Mouse (Mus musculus): ENCODE results near the gene Etv2.
A peak's percentile ranks its signal among the peaks of the same experiment; 100 is the strongest.

Etv2 gene

DNA sequence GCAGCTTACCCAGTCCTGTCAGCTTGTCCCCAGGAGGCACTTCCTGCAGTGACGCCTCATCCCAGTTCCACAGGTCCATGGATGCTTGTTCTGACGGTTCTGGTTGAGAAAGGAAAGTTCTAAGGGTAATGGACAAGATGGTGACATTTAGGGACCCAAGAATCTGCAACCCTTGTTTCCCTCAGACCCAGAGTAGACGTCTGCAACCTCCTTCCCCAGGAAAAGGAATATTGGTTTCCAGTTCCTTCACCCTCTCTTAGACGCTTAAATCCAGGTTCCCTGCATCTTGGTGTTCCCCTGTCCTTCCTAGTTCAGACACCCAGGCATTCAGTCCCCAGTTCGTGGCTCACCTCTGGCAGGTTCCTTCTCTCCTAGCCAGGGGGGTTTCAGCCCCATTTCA is at the start of gene Etv2:
Gene Etv2 (minus strand): TSS at position 101 of the 400 bp plus-strand sequence.
- DNase-seq (ENCODE audit: low spot score in 2 of 2) = no peak

DNA sequence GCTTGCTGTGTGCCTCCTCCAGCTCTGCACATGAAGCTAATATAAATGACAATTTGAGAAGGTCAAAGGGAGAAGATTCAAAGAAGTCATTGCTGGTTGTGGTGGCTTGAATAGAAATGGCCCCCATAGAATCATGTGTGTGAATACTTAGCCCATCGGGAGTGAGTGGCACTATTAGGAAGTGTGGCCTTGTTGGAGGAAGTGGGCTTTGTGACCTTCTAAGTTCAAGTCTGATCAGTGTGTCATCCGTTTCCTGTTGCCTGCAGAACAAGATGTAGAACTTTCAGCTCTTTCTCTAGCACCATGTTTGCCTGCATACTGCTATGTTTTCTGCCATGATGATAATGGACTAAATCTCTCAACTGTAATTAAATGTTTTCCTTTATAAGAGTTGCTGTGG is 47.8 kb upstream of the Etv2 start:
- no peak for DNase-seq (ENCODE audit: low spot score in 2 of 2)

DNA sequence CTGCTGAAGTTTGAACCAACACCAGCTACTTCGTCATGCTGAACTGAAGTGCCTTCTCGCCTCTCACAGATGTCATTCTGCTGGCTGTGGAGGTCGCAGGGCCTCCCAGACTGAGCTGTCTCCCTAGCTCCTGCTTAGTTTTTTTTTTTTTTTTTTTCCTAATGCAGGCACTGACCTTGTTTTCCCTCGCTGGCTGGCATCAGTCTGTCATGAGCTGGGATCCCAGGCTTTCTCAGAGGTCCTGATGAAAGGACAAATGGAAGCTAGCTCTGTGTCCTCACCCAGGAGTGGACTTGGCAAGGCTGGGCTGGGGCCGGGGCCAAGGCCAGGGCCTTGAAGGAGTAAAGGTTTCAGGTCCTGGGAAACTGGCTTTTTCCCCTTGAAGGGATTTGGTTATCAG is 46.2 kb upstream of the Etv2 start:
- DNase-seq (ENCODE audit: low spot score in 2 of 2) = no peak

DNA sequence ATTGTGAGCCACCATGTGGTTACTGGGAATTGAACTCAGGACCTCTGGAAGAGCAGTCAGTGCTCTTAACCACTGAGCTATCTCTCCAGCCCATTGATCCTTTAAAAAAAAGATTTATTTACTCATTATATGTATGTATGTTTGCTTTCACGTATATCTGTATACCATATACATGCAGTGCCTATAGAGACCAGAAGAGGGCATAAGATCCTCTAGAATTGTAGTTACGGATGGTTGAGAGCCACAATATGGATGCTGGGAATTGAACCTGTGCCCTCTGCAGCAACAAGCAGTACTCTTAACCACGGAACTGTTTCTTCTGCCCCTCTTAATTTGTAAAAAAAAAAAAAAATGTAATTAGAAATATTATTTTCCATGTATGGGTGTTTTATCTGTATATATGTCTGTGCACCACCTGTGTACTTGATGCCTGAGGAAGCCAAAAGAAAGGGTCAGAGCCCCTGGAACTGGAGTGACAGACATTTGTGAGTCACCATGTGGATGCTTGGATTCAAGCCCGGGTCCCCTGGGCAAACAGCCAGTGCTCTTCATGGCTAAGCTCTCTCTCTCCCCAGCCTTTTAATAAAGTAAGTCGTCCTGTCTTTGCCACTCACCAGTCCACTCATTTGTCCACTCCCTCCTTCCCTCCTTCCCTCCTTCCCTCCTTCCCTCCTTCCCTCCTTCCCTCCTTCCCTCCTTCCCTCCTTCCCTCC is 42.8 kb upstream of the Etv2 start:
- DNase-seq (ENCODE audit: low spot score in 2 of 2) = no peak

DNA sequence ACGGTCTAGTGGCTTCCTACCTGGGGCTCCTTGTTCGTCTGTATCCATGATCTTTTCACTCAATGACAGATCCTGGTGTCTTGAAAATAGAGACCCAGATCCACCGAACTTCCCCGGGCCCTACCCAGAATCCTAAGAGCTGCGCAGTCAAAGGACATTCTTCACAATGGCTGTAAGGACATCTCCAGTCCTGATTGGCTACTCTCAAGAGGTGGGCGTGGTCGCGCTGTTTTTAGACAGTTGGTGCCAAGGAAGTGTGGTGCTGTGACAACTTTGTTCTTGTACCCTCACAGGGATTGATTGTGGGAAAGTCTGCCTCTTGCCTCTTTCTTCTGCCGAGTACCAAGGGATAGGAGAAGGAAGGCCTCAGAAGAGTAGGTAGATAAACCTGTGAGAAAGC is 35.8 kb upstream of the Etv2 start, which contains the start of gene Pmis2:
Gene Pmis2 (minus strand): TSS at position 126 of the 400 bp plus-strand sequence.
- no peak for DNase-seq (ENCODE audit: low spot score in 2 of 2)

DNA sequence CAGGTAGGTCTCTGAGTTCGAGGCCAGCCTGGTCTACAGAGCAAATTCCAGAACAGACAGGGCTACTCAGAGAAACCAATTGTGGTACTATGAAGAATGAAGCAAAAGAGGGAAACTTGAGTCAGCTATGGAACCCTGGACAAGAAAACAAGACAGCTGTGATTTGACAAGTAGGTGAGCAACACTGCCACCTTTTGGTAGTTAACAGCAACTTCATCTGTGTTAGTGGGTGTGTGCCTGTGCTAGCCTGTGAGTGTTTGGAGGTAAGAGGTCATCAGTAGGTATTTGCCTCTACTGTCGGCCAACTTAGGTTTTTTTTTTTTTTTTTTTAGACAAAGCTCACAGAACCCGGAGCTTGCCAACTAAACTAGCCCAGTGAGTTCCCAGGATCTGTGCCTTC is 33.6 kb upstream of the Etv2 start:
- DNase-seq (ENCODE audit: low spot score in 2 of 2) = no peak

DNA sequence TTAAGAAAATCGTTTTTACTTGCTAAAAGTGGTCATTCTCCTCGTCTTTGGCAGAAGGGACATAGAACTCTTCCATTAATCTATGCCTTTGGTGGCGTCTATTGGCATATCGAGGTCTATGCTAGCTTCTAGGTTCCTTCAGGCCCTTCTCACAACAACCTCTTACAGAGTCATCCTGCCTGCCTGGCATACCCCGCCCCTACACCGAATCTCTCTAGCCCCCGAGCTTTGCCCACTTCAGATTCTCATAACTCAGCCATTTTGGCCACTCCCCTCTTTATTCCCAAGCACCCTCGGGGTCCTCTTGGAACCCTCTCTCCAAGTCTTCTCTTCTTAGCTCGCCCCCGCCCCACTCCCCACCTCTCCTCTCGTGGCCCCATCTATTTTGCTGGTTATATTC is 29.7 kb upstream of the Etv2 start:
- no peak for DNase-seq (ENCODE audit: low spot score in 2 of 2)

DNA sequence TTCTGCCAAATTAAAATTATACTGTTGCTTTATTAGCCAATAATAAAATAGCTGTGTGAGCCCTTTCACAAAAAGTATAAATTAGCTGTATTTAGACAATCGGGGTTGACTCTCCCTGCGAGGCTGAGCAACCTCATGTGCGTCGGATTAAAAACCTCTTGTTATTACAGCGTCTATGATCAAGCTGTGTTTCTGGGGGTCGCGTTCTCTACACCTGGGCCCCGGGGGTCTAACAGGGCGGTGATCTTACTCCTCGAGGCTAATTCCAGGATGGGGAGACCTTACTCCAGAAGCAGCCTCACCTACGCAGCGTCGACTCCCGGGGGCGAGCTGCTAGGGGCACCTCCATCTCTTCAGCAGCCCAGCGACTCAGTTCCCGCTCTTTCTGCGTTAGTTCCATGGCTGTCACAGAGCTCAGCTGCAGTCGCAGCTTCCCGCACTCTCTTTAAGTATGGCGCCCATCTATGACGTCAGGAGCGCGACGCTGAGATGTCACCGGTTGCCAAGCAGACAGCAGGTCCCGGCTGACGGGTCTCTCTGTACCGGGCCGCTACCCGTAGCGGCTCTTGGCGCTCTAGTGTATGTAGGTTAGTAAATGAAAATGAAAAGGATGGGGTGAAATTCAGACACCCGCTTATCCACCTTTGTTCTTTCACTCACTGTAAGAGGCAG is 29.0 kb upstream of the Etv2 start, which contains the start of gene Haus5:
Gene Haus5 (minus strand): TSS at position 466 of the 672 bp plus-strand sequence.
- DNase-seq (ENCODE audit: low spot score in 2 of 2) = peak; percentile 84 to 89

DNA sequence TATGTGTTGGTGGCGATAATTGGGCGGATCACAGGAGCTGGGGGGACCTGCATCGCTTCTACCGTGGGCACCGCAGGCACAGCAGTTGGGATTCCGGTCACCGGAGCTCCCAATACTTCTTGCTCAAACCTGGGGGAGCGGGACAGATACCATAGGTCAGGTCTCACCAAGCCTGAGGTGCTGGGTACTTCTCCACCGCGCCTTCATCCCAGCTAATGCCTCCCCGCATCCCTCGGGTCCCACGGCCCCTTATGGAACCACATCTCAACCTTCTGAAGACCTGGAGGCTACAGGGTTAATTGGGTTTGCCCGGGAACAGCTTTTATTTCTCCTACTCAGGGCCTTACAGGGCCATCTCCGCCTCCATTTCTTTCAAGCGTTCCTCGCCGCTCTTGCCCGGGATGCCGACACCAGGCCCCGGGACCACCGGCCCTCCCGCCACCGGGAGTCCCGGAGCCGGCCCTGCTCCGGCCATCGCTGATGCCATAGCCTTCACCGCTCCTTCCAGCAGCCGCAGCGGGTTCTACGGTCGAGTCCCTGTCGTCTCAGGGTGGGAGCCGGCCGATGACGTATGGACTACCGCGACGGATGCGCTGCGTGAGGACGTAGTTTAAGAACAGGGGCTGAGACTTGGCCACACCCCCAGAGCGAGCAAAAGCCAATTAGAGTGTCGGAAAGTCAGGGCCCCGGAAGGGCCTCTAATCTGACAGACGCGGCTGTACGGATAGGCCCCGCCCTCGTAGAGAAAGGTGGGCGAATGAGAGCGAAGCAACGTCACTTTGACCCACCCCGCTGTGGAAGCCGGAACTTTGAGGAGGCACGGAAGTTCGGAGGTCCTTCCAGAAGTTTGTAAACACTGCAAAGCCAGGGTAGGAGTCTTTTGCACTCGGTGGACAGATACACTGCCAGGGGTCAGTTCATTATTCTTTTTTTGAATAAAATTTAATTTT is 14.2 kb upstream of the Etv2 start, which contains the start of gene Rbm42:
Gene Rbm42 (minus strand): TSS at position 727 of the 950 bp plus-strand sequence.
- peak; percentile 97 to 99 for DNase-seq (ENCODE audit: low spot score in 2 of 2)

DNA sequence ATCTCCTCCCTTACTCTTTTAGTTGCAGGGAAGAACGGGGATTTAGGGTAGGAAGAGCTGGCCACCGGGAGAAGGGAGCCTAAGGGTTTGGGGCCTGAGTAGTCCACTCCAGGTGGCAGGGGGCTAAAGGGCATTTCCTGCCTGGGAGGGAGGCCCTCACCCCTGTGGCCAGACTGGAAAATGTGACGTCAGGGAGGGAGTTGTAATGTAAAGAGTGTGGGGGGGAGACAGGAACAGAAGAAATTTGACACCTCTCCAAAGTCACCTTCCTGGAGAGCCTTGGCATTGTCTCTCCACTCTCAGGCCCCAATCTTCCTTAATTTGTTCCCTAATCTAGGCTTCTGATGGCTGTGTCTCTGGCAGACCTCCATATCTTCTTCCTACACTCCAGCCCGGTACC is 3.4 kb upstream of the Etv2 start:
- DNase-seq (ENCODE audit: low spot score in 2 of 2) = no peak

DNA sequence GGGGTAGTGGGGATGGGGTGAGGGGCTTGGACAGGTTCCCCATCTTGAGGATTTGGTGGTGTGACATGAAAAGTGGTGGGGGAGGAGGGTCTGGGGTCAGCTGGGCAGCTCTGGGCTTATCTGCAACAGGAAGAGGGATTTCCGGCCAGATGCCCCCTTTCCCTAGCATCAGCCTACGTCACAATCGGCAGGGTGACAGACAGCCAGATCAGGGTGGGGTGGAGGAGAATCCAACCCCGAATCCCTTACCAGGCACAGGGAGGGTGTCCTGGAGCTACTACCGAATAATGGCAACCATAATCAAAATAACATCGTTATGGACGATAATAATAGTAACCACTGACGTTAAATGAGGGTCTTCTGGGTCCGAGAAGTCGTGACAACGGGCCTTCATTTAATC is 743 bp upstream of the Etv2 start:
- no peak for DNase-seq (ENCODE audit: low spot score in 2 of 2)

DNA sequence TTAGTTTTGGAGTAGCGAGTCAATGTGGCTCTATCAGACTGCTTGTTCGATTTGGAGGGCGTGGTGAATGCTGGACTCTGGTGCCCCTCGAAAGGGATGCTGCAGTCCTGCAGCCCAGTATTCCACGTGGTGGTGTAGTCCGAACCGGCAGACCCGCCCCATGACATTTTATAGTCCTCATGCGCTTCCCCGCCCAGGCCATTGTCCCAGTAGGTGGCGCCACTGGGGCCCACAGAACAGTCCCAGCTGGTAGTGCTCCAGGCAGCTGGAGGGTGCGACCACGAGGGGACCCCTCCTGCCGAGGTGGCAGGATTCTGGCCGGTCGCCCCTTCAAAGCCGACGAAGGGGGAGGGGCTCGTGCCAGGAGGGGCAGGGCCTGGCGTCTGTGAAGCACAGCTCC is 1.0 kb downstream of the Etv2 start:
- no peak for DNase-seq (ENCODE audit: low spot score in 2 of 2)

DNA sequence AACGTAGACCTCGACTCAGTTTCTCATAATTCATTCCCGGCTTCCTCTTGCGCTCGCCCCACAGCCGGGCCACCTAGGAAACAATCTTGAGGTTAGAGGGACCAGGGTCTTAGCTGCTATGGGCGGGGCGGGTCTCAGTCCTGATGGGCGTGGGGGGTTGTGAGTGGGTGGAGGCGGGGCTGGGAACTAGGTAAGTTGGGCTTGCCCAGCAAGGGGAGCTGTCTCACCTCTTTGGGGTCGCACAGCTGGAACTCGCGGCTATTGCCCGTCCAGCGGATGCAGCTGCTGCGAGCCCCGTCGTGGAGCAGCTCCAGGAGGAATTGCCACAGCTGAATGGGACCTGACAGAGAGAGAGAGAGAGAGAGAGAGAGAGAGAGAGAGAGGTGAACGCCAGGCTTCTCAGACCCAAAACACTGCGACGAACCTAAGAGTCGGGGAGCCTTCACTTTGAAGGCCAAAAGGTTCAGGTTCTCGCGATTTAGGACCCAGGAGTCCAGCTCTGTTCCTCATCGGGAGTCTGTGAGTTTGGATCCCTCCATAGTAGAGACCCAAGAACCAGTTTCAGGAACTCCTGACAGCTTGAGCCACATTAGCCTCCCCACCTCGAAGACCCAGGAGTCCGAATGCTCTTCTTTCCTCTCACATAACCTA is 1.8 kb downstream of the Etv2 start:
- DNase-seq (ENCODE audit: low spot score in 2 of 2) = no peak

DNA sequence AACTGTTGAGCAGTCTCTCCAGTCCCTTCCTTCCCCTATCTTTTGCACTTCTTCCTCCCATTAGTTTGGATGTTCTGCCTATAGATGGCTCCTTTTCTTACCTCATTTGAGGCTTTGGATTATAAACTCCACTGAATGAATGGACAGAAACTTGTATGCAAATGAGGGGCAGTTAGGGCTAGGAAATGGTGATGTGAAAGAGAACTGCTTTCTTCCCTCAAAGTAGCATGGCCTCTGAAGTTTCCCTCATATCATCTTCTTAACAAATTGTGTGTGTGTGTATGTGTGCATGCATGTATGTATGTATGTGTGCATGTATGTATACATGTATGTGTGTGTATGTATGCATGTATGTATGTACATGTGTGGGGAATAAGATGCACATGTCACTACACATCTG is 6.6 kb downstream of the Etv2 start:
- DNase-seq (ENCODE audit: low spot score in 2 of 2) = no peak

DNA sequence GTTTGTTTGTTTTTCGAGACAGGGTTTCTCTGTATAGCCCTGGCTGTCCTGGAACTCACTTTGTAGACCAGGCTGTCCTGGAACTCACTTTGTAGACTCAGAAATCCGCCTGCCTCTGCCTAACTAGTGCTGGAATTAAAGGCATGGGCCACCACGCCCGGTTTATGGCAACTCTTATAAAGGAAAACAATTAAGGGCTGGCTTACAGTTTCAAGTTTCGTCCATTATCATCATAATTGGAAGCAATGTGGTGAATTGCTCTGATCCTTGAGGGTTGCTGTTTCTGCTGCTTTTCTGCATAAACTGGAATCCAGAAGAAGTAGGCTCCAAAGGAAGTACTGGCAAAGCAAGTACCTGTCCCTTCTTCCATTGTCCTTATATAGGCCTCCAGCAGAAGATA is 9.0 kb downstream of the Etv2 start:
- no peak for DNase-seq (ENCODE audit: low spot score in 2 of 2)

DNA sequence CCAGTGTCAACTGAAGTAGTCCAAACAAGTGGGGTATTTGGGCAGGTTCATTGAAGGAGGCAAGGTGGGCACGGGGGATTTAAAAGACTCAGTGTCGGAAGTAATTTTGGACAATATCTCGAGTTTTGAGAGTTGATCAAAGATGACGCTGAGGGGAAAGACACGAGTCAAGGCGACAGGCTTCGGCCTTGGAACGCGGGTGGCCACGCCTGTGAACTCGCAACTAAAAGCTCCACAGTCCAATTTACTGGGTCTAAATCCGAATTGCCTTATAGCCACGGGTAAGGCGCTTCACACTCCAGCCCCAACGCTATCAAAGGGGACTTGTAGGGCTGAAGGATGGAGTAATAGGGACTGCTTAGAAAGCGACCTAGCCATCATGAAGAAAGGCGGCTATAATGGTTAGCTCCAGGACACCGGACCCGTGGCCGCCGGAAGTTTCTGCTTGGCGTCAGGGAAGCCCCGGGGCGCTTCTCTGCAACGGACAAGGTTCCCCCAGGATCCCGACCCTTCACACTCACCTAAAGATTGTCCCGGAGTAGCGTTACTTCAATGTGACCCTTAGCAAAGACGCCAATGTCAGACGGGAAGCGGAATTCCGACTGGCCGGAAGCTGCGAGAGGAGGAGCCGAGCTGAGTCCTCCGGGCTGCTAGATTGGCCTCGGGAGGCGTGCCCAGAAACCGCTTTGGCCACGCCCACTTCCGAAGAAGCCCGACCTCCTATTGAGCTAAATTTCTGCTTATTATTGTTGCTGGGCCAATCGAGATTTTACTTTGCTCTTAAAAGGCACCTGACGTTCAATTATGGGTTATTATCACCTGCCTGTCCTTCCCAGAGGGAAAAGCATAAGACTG is 9.9 kb downstream of the Etv2 start, which contains the start of gene Cox6b1:
Gene Cox6b1 (minus strand): TSS at position 622 of the 855 bp plus-strand sequence.
- DNase-seq (ENCODE audit: low spot score in 2 of 2) = peak; percentile 72 to 86

DNA sequence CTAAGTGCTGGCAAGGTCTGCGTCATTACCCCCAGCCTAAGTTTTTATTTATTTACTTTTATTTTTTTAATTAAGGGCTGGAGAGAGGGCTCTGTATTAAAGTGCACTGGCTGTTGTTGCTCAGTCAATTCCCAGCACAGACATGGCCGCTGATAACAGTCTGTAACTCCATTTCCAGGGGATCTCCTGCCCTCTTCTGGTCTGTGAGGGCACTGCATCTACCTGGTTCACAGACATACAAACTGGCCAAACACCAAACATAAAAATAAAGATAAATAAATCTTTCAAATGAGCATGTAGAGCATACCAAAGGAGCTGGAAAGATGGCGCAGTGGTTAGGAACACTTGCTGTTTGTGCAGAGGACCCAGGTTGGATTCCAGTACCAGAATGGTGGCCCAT is 16.4 kb downstream of the Etv2 start:
- no peak for DNase-seq (ENCODE audit: low spot score in 2 of 2)

DNA sequence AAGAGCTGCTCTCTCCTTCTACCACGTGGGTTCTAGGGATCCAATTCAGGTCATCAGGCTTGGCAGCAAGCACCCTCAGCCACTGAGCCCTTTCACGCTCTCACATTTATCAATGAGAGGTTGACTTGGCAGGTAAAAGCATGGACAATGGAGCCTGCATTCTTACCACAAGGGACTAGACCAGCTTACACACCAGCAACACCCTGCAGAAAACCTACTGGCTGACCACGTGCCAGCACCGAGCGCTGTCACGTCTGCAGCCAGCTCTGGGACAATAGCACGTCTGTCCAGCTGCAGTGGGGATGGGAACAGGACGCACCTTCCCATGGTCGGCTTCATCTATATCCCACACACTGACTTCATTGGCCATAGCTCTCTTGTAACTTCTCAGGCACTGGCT is 17.0 kb downstream of the Etv2 start:
- no peak for DNase-seq (ENCODE audit: low spot score in 2 of 2)

DNA sequence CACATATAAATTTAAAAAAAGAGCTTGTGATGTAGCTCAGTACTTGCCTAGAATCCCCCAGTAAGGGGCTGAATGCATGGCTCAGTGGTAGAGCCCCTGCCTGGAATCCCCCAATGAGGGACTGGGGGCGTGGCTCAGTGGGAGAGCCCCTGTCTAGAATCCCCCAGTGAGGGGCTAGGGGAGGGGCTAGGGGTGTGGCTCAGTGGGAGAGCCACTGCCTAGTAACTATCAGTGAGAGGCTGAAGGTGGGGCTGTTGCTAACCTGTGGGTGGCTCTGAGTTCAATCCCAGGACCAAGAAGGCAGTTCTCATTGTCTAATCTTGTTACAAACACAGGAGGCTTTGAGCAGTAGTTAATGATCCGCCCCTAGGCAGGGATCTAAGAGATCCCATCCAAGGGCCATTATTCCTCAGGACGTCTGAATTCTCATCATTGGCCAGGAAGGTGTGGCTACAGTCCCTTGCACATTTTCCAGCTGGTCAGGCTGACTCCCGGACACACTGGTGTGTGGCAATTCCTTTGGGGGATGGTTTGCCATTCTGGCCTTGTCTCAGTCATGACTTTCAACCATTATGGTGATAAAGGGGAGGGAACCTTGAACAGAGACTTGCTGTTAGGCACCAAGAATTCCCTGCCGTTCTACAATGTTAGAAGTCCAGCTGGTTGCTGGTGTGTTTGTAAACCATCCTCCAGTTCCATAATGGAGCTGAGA is 20.4 kb downstream of the Etv2 start:
- DNase-seq (ENCODE audit: low spot score in 2 of 2) = no peak

DNA sequence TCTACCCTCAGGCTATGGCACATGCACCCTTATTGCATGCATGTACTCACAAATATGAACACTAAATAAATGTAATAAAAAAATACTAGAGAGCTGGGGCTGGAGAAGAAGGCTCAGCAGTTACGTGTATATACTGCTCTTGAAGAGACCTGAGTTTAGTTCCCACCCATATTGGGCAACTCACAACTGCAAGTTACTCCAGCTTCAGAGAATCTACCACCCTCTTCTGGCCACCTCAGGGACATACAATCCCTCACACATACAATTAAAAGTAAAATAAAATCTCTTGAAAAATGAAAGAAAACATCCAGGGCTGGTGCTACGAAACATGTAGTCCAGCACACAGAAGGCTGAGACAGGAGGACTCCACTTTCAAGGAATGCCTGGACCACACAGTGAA is 21.2 kb downstream of the Etv2 start:
- no peak for DNase-seq (ENCODE audit: low spot score in 2 of 2)

Data from urinary bladder, postnatal 36 days (tissue).